Mouse (Mus musculus) T-cell, adult 2 months (primary cell): Measurements from ENCODE around the gene Gstm4.
A peak's percentile ranks its signal among the peaks of the same experiment; 100 is the strongest.
"Not testable (repeated sequence)": the region's sequence is repeated elsewhere in the genome, so short reads cannot be mapped to it uniquely, and the experiment has no call there.

Experiments used
- DNase-seq: peaks from one replicate; pipeline ENCODE4 v3.0.0; 2022; ENCODE audit warnings: low spot score

Gene Gstm4

GRCm38 (mm10) chr3:108069231-108069870 is 24.7 kb upstream of the Gstm4 start:
- DNase-seq, result no peak

- DNase-seq, result no peak
These were observed 24.1 kb upstream of the Gstm4 start for GRCm38 (mm10) chr3:108068826-108069225.

GRCm38 (mm10) chr3:108067370-108067934 is 22.8 kb upstream of the Gstm4 start:
- DNase-seq, result no peak

GRCm38 (mm10) chr3:108065551-108065950 is 20.9 kb upstream of the Gstm4 start:
- no peak for DNase-seq

- no peak for DNase-seq
These were observed 20.0 kb upstream of the Gstm4 start for GRCm38 (mm10) chr3:108064672-108065071.

GRCm38 (mm10) chr3:108062648-108063047 is 18.0 kb upstream of the Gstm4 start:
- no peak for DNase-seq

- DNase-seq, result peak; percentile 50
These were observed 16.7 kb upstream of the Gstm4 start for GRCm38 (mm10) chr3:108061420-108061819.

- no peak for DNase-seq
These were observed 5.8 kb upstream of the Gstm4 start for GRCm38 (mm10) chr3:108050493-108050892.

GRCm38 (mm10) chr3:108048306-108048705 is 3.6 kb upstream of the Gstm4 start:
- DNase-seq, result no peak

- DNase-seq, result no peak
These were observed 2.4 kb upstream of the Gstm4 start for GRCm38 (mm10) chr3:108046944-108047655.

- DNase-seq, result no peak
These were observed 11.5 kb downstream of the Gstm4 start for GRCm38 (mm10) chr3:108033156-108033555.

- no peak for DNase-seq
These were observed 12.6 kb downstream of the Gstm4 start for GRCm38 (mm10) chr3:108032113-108032512.

- no peak for DNase-seq
These were observed 15.9 kb downstream of the Gstm4 start for GRCm38 (mm10) chr3:108028641-108029365.

GRCm38 (mm10) chr3:108026597-108026996 is 18.1 kb downstream of the Gstm4 start:
- DNase-seq, result no peak

- no peak for DNase-seq
These were observed 18.6 kb downstream of the Gstm4 start for GRCm38 (mm10) chr3:108026049-108026448.

GRCm38 (mm10) chr3:108025318-108025717 is 19.4 kb downstream of the Gstm4 start:
- DNase-seq, result no peak

GRCm38 (mm10) chr3:108022650-108023049 is 22.0 kb downstream of the Gstm4 start:
- no peak for DNase-seq

- not testable (repeated sequence) for DNase-seq
These were observed 24.2 kb downstream of the Gstm4 start for GRCm38 (mm10) chr3:108020351-108021022.

- not testable (repeated sequence) for DNase-seq
These were observed 25.5 kb downstream of the Gstm4 start for GRCm38 (mm10) chr3:108019226-108019625.

- DNase-seq, result no peak
These were observed 26.4 kb downstream of the Gstm4 start for GRCm38 (mm10) chr3:108018190-108018820.

- peak; percentile 69 for DNase-seq
These were observed 27.1 kb downstream of the Gstm4 start, which contains the start of gene Gstm1 for GRCm38 (mm10) chr3:108017473-108018189. Gene Gstm1 (minus strand): TSS chr3:108017973.
